Mouse (Mus musculus): ENCODE results near the gene Krtap9-5.

- TF ChIP-seq EP300 (IDR thresholded peaks at IDR 0.05; ENCODE audit: low read depth): no peak
- no peak for TF ChIP-seq CTCF (IDR thresholded peaks at IDR 0.05; ENCODE audit: low read depth)
Observed at GRCm38 (mm10) chr11:99999091-99999490, 50.8 kb downstream of the Krtap9-5 start.

All from heart, postnatal 0 days (tissue).